Mouse (Mus musculus): ENCODE results near the gene Fbxl22. TPM values are rescaled to one million over a fixed set of nuclear protein-coding genes. Genes with fewer than 3 reads are reported as not detected.

The Fbxl22 gene
- polyA plus RNA-seq, 1 experiment from 2014 or later: 1.3 TPM

DNA sequence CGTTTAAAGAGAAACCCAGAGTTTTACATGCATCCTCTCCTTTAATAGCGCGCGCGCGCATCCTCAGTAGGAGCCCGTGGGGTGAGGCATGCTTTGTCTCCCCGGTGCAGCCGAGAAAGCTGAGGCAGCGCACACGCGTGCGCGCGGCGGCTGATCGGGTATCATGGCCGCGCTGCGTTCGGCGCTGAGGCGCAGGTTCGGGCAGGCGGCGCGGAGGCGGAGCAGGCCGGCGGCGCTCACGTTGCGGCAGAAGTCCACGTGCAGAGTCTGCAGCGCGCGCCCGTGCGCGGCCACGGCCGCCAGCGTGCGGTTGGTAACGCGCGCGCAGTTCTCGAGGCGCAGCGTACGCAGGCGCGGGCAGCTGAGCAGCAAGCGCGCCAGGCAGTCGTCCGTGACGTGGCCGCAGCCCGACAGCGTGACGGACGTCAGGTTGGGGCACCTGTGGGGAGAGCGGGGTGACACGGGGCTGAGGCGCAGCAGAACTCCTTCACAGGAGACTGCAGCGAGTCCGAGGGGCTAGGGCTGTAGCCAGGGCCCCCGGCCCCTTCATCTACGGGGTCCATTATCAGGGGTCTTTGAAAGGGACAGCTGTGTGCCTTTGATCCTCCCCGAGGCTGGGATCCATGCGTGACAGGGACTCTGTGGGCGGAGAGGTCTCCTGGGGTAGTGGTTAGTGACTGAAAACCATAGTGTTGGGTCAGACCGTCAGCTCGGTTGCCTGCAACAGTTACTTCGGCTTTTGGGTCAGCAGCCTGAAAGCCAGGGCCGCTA is 2.6 kb downstream of the Fbxl22 start:
- Histone ChIP-seq H3K4me3 (ENCODE audit: low read depth, low read length) (peak overlapping the region; percentile 62), H3K4me1 (ENCODE audit: control insufficient read depth, insufficient read depth, low read length) (peaks cover 17% of the 10 kb centered on the region; the same call in 1 of the 2 replicates), H3K9me3 (ENCODE audit: control insufficient read depth, low read length) (no peaks in the 10 kb centered on the region), H3K4me2 (ENCODE audit: low read depth, low read length) (peak overlapping the region; percentile 98), H3K9ac (replicated peaks; ENCODE audit: low read depth, low read length) (peak overlapping the region; percentile 78), H3K27ac (ENCODE audit: low read depth, low read length) (peak overlapping the region; percentile 98), H3K36me3 (ENCODE audit: control insufficient read depth, insufficient read depth, low read length) (peaks cover 25% of the 10 kb centered on the region; the same call in 1 of the 2 replicates), H3K27me3 (ENCODE audit: control insufficient read depth, insufficient read depth, low read length) (no peaks in the 10 kb centered on the region)
- under 1% methylated on average over 78 of the region's 78 CpGs for WGBS
- peak; percentile 92 for ATAC-seq (ENCODE audit: low read depth)

DNA sequence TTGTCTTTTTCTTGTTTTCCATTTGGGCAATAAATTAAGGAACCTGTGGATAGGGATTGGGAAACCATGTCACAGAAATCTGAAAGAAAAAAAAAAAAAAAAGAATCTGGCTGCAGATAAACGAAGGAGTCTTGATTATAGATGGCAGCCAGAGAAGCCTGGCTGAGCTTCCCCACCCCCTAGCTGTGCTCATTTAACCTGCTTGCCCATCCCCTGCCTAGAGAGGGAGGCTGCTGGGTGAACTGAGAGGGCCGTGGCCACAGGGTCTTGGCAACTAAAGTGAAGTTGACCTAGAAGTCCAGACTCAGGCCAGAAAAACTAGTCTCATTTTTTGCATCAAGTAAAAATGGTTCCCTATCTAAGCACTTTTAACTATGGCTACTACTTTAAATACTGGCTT is 3.4 kb downstream of the Fbxl22 start:
- 0% methylated on average over 2 of the region's 2 CpGs for WGBS
- peak overlapping the region; percentile 78 for H3K9ac ChIP-seq (replicated peaks; ENCODE audit: low read depth, low read length)
- peaks cover 17% of the 10 kb centered on the region; the same call in 1 of the 2 replicates for H3K36me3 ChIP-seq (ENCODE audit: control insufficient read depth, insufficient read depth, low read length)
- H3K27me3 ChIP-seq (ENCODE audit: control insufficient read depth, insufficient read depth, low read length): no peaks in the 10 kb centered on the region
- H3K4me2 ChIP-seq (ENCODE audit: low read depth, low read length): peak overlapping the region; percentile 98
- H3K4me1 ChIP-seq (ENCODE audit: control insufficient read depth, insufficient read depth, low read length): peaks cover 17% of the 10 kb centered on the region; the same call in 1 of the 2 replicates
- no peaks in the 10 kb centered on the region for H3K9me3 ChIP-seq (ENCODE audit: control insufficient read depth, low read length)
- peak overlapping the region; percentile 98 for H3K27ac ChIP-seq (ENCODE audit: low read depth, low read length)
- no peak for ATAC-seq (ENCODE audit: low read depth)
- H3K4me3 ChIP-seq (ENCODE audit: low read depth, low read length): peak overlapping the region; percentile 62

DNA sequence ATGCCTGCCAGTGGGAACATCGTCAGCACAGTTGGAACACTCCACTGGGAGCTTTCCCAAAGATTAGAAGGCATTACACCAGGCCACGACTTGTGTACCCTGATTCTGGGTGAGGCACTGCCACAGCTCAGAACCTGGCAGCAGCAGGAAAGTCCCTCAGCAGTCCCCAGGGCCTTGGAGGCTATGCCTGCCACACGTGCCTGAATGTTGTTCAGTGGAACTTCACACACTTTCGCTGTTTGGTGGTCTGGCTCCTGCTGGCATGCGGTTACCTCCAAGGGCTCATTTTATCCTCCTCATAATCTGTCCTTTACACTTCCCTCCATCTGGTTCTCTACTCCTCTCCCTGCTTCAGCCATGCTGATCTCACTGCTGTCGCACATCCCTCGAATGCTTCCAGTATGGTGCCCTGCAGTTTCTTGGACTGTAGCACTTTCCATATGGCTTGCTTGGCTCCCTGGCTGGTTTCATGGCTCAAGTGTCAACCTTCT is 4.0 kb downstream of the Fbxl22 start:
- peak overlapping the region; percentile 98 for H3K27ac ChIP-seq (ENCODE audit: low read depth, low read length)
- H3K27me3 ChIP-seq (ENCODE audit: control insufficient read depth, insufficient read depth, low read length): no peaks in the 10 kb centered on the region
- H3K36me3 ChIP-seq (ENCODE audit: control insufficient read depth, insufficient read depth, low read length): peaks cover 16% of the 10 kb centered on the region
- peaks cover 17% of the 10 kb centered on the region; the same call in 1 of the 2 replicates for H3K4me1 ChIP-seq (ENCODE audit: control insufficient read depth, insufficient read depth, low read length)
- no peaks in the 10 kb centered on the region for H3K9me3 ChIP-seq (ENCODE audit: control insufficient read depth, low read length)
- WGBS: 58% methylated on average over 7 of the region's 7 CpGs
- H3K9ac ChIP-seq (replicated peaks; ENCODE audit: low read depth, low read length): no peak overlapping the region
- no peak for ATAC-seq (ENCODE audit: low read depth)
- peak overlapping the region; percentile 98; the same call in 1 of the 2 replicates for H3K4me2 ChIP-seq (ENCODE audit: low read depth, low read length)
- no peak overlapping the region for H3K4me3 ChIP-seq (ENCODE audit: low read depth, low read length)

DNA sequence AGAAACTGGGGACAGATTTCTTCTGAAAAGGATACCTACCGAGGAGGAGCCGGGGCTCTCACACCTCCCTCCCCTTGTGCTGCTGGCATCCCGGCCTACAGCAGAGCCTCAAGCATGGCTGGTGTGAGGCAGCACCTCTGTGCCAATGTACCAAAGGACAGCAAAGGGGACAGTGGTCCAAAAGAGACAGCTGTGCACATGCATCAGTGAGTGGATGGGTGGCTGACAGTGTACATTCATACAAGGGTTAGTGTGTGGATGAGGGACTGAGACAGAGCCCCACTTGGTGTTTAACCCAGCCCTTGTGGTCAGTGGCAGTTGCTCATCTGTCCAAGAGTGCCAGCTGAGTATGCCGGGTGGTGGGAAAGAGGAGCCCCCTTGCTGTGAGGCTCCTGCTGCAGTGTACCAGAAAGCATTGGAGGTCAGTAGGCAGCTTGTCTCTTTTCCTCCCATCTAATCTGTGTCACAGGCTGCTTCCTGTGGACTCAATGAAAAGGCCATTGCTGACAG is 5.4 kb downstream of the Fbxl22 start:
- peaks cover 28% of the 10 kb centered on the region for H3K36me3 ChIP-seq (ENCODE audit: control insufficient read depth, insufficient read depth, low read length)

DNA sequence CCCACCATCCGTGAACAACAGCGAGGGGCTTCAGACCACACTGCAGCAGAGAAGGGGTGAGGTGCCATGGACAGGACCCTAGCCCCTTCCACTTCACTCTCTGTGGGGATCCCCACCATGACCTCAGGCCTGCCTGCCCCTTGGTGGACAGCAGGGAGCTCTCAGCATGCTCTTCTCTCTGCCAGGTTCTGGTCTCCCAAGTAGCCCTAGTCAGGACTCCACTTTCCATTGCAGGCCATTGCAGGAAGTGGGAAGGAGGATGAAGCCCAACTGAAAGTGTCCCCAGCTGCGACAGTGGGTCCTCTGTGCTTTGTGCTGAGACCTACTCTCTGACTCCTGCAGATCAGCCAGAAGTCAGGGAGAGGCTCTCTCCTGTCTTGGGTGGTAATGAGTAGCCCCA is 6.7 kb downstream of the Fbxl22 start:
- H3K4me2 ChIP-seq (ENCODE audit: low read depth, low read length): no peak overlapping the region
- WGBS: 85% methylated on average over 3 of the region's 3 CpGs
- peaks cover 14% of the 10 kb centered on the region; the same call in 1 of the 2 replicates for H3K4me1 ChIP-seq (ENCODE audit: control insufficient read depth, insufficient read depth, low read length)
- ATAC-seq (ENCODE audit: low read depth): no peak
- H3K4me3 ChIP-seq (ENCODE audit: low read depth, low read length): no peak overlapping the region
- H3K36me3 ChIP-seq (ENCODE audit: control insufficient read depth, insufficient read depth, low read length): peaks cover 28% of the 10 kb centered on the region
- no peaks in the 10 kb centered on the region for H3K27me3 ChIP-seq (ENCODE audit: control insufficient read depth, insufficient read depth, low read length)
- H3K27ac ChIP-seq (ENCODE audit: low read depth, low read length): no peak overlapping the region
- H3K9ac ChIP-seq (replicated peaks; ENCODE audit: low read depth, low read length): no peak overlapping the region
- H3K9me3 ChIP-seq (ENCODE audit: control insufficient read depth, low read length): no peaks in the 10 kb centered on the region

More for the DNA sequence above, 5.4 kb downstream of the Fbxl22 start:
- Histone ChIP-seq H3K27me3 (ENCODE audit: control insufficient read depth, insufficient read depth, low read length) (no peaks in the 10 kb centered on the region), H3K27ac (ENCODE audit: low read depth, low read length) (0 out of 2 replicates have a peak overlapping the region, but pooled peaks have one; percentile 22), H3K4me3 (ENCODE audit: low read depth, low read length) (no peak overlapping the region), H3K9ac (replicated peaks; ENCODE audit: low read depth, low read length) (no peak overlapping the region), H3K9me3 (ENCODE audit: control insufficient read depth, low read length) (no peaks in the 10 kb centered on the region), H3K4me1 (ENCODE audit: control insufficient read depth, insufficient read depth, low read length) (peaks cover 17% of the 10 kb centered on the region; the same call in 1 of the 2 replicates), H3K4me2 (ENCODE audit: low read depth, low read length) (no peak overlapping the region)
- 70% methylated on average over 4 of the region's 4 CpGs for WGBS
- ATAC-seq (ENCODE audit: low read depth): no peak

DNA sequence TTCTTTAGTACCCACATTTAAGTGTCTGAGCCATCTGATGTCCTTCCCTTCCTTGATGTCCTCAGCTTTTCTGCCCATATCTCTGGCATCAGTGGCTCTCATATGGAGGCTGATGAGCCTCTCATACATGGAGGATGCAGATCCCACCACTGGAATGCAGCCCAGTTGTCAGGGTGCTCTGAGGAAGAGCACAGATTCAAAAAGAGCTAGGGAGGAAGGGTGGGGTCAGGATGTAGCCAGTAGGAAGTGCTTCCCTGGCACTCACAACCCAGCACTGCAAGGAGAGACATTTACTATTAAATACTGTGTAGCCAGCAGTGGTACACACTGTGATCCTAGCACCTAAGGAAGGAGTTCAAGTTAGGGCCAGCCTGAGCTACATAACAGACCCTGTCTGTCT is 8.0 kb downstream of the Fbxl22 start:
- Histone ChIP-seq H3K4me1 (ENCODE audit: control insufficient read depth, insufficient read depth, low read length) (peaks cover 12% of the 10 kb centered on the region; the same call in 1 of the 2 replicates), H3K36me3 (ENCODE audit: control insufficient read depth, insufficient read depth, low read length) (peaks cover 38% of the 10 kb centered on the region), H3K4me3 (ENCODE audit: low read depth, low read length) (no peak overlapping the region), H3K4me2 (ENCODE audit: low read depth, low read length) (no peak overlapping the region), H3K9ac (replicated peaks; ENCODE audit: low read depth, low read length) (no peak overlapping the region), H3K9me3 (ENCODE audit: control insufficient read depth, low read length) (no peaks in the 10 kb centered on the region), H3K27me3 (ENCODE audit: control insufficient read depth, insufficient read depth, low read length) (no peaks in the 10 kb centered on the region), H3K27ac (ENCODE audit: low read depth, low read length) (0 out of 2 replicates have a peak overlapping the region, but pooled peaks have one; percentile 45)
- ATAC-seq (ENCODE audit: low read depth): no peak

DNA sequence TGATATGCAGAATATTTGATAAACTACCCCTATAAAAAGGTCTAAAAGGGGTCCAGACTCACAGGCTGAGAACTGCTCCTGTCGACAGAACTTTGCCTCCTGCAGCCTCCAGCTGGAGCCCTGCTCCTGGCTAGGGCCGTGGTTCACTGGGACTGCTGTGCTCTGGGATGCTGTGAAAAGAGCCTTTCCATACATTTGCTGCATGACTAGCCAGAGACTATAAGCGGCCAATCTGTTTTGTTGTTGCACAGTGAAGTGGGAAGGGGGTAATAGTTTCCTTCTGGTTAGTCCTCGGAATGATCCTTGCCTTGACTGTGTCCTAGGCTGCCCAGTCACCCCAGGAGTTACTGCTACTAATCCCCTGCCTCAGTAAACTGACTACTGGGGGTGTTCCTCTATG is 8.4 kb downstream of the Fbxl22 start:
- H3K27ac ChIP-seq (ENCODE audit: low read depth, low read length): peak overlapping the region; percentile 64; the same call in 1 of the 2 replicates
- no peak overlapping the region for H3K4me2 ChIP-seq (ENCODE audit: low read depth, low read length)
- H3K9me3 ChIP-seq (ENCODE audit: control insufficient read depth, low read length): no peaks in the 10 kb centered on the region
- H3K9ac ChIP-seq (replicated peaks; ENCODE audit: low read depth, low read length): no peak overlapping the region
- 13% methylated on average over 4 of the region's 4 CpGs for WGBS
- peaks cover 11% of the 10 kb centered on the region; the same call in 1 of the 2 replicates for H3K4me1 ChIP-seq (ENCODE audit: control insufficient read depth, insufficient read depth, low read length)
- peak; percentile 73; the same call in 1 of the 2 replicates for ATAC-seq (ENCODE audit: low read depth)
- no peak overlapping the region for H3K4me3 ChIP-seq (ENCODE audit: low read depth, low read length)
- peaks cover 42% of the 10 kb centered on the region for H3K36me3 ChIP-seq (ENCODE audit: control insufficient read depth, insufficient read depth, low read length)
- no peaks in the 10 kb centered on the region for H3K27me3 ChIP-seq (ENCODE audit: control insufficient read depth, insufficient read depth, low read length)

DNA sequence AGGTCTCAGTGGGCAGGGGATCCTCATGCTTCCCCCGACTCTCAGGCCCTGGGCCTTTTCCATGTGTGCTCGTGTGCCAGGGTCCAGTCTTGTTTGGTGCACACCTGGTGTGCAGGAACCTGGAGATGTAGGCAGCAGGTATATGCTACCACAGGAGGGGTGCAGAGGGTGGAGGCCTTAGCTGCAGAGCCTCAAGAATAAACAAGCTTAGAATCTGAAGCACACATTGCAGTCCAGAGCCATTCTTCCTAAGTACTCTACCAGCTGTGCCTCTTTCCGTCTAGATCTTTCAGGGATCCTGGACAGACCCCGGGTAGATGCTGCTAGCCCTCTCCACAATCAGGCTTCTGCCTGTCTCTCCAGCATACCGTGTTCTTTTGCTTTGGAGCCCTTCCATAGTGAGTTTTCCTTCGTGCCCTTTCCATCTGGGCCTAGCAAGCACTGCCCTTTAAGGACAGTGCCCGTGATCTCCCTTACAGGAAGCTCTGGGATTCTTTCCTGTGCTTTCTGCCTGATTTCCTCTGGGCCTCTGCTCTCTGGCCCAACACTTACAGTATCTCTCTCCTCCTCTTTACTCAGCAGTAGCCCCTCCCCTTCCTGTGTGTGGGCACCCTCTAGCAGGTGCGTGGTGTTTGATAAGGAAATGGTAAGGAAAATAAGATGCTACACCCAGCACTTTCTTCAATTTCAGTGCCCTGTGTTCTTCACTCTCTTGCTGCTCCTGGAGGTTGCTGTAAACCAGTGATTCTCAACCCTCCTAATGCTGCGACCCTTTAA is 9.1 kb downstream of the Fbxl22 start:
- peaks cover 4% of the 10 kb centered on the region; the same call in 1 of the 2 replicates for H3K4me1 ChIP-seq (ENCODE audit: control insufficient read depth, insufficient read depth, low read length)
- 59% methylated on average over 9 of the region's 9 CpGs for WGBS
- no peak for ATAC-seq (ENCODE audit: low read depth)
- no peak overlapping the region for H3K4me3 ChIP-seq (ENCODE audit: low read depth, low read length)
- peak overlapping the region; percentile 64 for H3K27ac ChIP-seq (ENCODE audit: low read depth, low read length)
- H3K9ac ChIP-seq (replicated peaks; ENCODE audit: low read depth, low read length): no peak overlapping the region
- H3K4me2 ChIP-seq (ENCODE audit: low read depth, low read length): no peak overlapping the region
- peaks cover 48% of the 10 kb centered on the region for H3K36me3 ChIP-seq (ENCODE audit: control insufficient read depth, insufficient read depth, low read length)
- no peaks in the 10 kb centered on the region for H3K9me3 ChIP-seq (ENCODE audit: control insufficient read depth, low read length)
- no peaks in the 10 kb centered on the region for H3K27me3 ChIP-seq (ENCODE audit: control insufficient read depth, insufficient read depth, low read length)

All from neural tube, embryonic 14.5 days (tissue).